Mouse (Mus musculus) heart, adult 2 months (tissue): ENCODE measurements at regions not wholly inside any gene's neighbourhood (a gene's known extent, or its start where the extent isn't known, plus 50 kb on each side); places are given as distances from the start of the nearest gene placed in this dataset.

Experiments
- DNase-seq, 2 experiments: peaks; one replicate each; pipeline ENCODE4 v3.0.0; 2021
- H3K27ac ChIP-seq: fragments of 200-600 bp; 2 replicates; pipeline ENCODE4 v1.8.1; 2022
- H3K27me3 ChIP-seq: fragments of 200-500 bp; 2 replicates; pipeline ENCODE4 v1.6.1; 2012; ENCODE audit warnings: mild to moderate bottlenecking, low read length, inconsistent platforms, mixed read lengths; ENCODE audit not compliant: control insufficient read depth, insufficient read depth
- H3K36me3 ChIP-seq: fragments of 200-500 bp; 2 replicates; pipeline ENCODE4 v1.6.1; 2012; ENCODE audit warnings: low read length, inconsistent platforms; ENCODE audit not compliant: control insufficient read depth, insufficient read depth
- H3K4me1 ChIP-seq: fragments of 200-500 bp; 2 replicates; pipeline ENCODE4 v1.6.1; 2011; ENCODE audit warnings: low read length; ENCODE audit not compliant: control insufficient read depth, insufficient read depth
- H3K4me3 ChIP-seq: fragments of 200-600 bp; 2 replicates; pipeline ENCODE4 v1.8.1; 2022
- H3K79me2 ChIP-seq: fragments of 200-500 bp; replicated peaks from 2 replicates; pipeline ENCODE4 v1.6.1; 2012; ENCODE audit warnings: mild to moderate bottlenecking, inconsistent platforms, low read length, moderate library complexity, mixed read lengths; ENCODE audit not compliant: control insufficient read depth, insufficient read depth
- H3K9ac ChIP-seq: fragments of 200-500 bp; 2 replicates; pipeline ENCODE4 v1.6.1; 2012; ENCODE audit warnings: low read depth, mild to moderate bottlenecking, control low read depth, inconsistent platforms, low read length, mixed read lengths
- CTCF ChIP-seq: fragments of 200-600 bp; IDR thresholded peaks from 2 replicates; pipeline ENCODE4 v1.8.1; 2022; ENCODE audit warnings: antibody characterized with exemption, mild to moderate bottlenecking, moderate library complexity
- EP300 ChIP-seq: fragments of 200-500 bp; IDR thresholded peaks from 2 replicates; pipeline ENCODE4 v1.6.1; 2011; ENCODE audit warnings: low read depth, low read length, control low read depth; ENCODE audit not compliant: insufficient read depth
- POLR2A ChIP-seq: fragments of 200-500 bp; IDR thresholded peaks from 2 replicates; pipeline ENCODE4 v1.6.1; 2011; ENCODE audit warnings: mild to moderate bottlenecking, low read depth, low read length, control low read depth; ENCODE audit not compliant: insufficient read depth
- WGBS: fragments of 180-500 bp; shearing (Covaris S2); methylation state at CpG from one replicate; pipeline ENCODE4 v1.1.7; 2018; 5-methylcytosine and 5-hydroxymethylcytosine counted together
- intact Hi-C: fragments of 180-260 bp; cut with DNase I; formaldehyde crosslinking; loops from one replicate; pipeline ENCODE4 v1.15.1; 2025

DNA sequence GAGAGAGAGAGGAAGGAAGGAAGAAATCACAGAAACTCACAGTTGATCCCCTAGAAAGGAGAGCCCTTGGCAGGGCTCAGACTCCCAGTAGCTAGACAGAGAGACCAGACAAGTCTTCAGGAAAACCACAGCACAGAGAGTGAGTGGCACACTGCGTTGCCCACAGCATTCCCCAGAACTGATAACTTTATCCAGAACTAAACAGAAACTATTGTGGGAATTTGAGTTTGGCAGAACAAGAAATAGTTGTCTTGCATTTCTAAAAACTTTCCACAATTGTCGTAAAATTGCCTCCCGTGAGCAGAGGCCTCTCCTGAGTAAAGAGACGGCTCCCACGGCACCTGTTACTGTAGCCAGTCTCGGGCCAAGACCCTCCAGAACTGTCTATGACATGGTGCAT lies 178.1 kb downstream of the Setd4 start:
- H3K4me1 ChIP-seq = peaks cover 1% of the 10 kb centered on the region; the same call in 1 of the 2 replicates

DNA sequence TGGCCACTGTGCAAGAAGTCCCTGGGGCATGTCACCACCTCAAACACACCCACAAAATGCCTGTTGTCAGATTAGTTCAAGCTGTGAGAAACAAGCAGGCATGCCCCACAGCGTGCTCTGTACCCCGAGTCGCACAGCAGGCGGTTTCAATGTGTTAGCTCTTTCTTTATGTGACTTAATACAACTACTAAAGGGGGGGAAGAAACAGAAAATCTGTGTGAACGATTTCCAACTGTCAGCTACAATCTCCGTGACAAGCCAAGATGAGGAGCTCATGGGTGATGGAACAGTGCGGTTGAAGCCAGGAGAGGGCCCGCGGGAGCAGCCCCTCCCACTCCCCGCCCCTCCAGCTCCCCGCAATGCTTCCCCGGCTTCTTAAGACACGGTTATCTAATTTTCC lies 180.7 kb downstream of the Setd4 start:
- no peak overlapping the region for H3K9ac ChIP-seq
- H3K36me3 ChIP-seq = no peaks in the 10 kb centered on the region
- no peak for TF ChIP-seq POLR2A
- TF ChIP-seq EP300 = no peak
- TF ChIP-seq CTCF = no peak
- H3K27ac ChIP-seq = no peak overlapping the region
- no peaks in the 10 kb centered on the region for H3K79me2 ChIP-seq
- H3K27me3 ChIP-seq = no peaks in the 10 kb centered on the region; the same call in 1 of the 2 replicates
- no peak overlapping the region for H3K4me3 ChIP-seq
- no peak for DNase-seq
- intact Hi-C loops = no loop called here
- H3K4me1 ChIP-seq = peaks cover 1% of the 10 kb centered on the region; the same call in 1 of the 2 replicates
- 13% methylated on average over 13 of the region's 13 CpGs for WGBS

More for the DNA sequence above, 178.1 kb downstream of the Setd4 start:
- no peaks in the 10 kb centered on the region for H3K79me2 ChIP-seq
- H3K4me3 ChIP-seq = no peak overlapping the region
- TF ChIP-seq CTCF (no peak), EP300 (no peak), POLR2A (no peak)
- no peak overlapping the region for H3K9ac ChIP-seq
- intact Hi-C loops = no loop called here
- no peaks in the 10 kb centered on the region for H3K27me3 ChIP-seq
- WGBS = 76% methylated on average over 6 of the region's 6 CpGs
- DNase-seq = no peak
- H3K36me3 ChIP-seq = no peaks in the 10 kb centered on the region
- no peak overlapping the region for H3K27ac ChIP-seq

DNA sequence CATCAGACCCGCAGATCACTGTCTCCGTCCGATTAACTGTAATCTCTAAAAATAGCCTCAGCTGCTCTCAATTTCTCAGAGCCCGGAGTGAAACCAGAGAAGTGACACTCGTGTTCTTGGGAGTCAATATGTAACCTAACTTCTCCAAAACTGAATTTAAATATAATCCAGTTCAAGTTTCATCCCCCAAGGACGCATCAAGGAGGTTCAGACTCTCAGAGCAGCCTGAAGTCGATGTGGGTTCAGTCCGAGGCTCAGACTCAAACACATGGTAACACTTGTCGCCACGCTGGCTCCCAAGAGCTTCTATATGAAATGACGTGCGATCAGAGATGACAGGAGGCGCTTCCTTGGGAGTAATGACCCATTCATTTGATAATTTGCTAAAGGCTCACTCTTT lies 181.6 kb downstream of the Setd4 start:
- Histone ChIP-seq H3K4me3 (no peak overlapping the region), H3K79me2 (no peaks in the 10 kb centered on the region), H3K27me3 (no peaks in the 10 kb centered on the region; the same call in 1 of the 2 replicates), H3K4me1 (peaks cover 1% of the 10 kb centered on the region; the same call in 1 of the 2 replicates), H3K36me3 (no peaks in the 10 kb centered on the region), H3K9ac (no peak overlapping the region), H3K27ac (no peak overlapping the region)
- intact Hi-C loops = no loop called here
- WGBS = 61% methylated on average over 13 of the region's 13 CpGs
- no peak for DNase-seq
- TF ChIP-seq CTCF (no peak), POLR2A (no peak), EP300 (no peak)

DNA sequence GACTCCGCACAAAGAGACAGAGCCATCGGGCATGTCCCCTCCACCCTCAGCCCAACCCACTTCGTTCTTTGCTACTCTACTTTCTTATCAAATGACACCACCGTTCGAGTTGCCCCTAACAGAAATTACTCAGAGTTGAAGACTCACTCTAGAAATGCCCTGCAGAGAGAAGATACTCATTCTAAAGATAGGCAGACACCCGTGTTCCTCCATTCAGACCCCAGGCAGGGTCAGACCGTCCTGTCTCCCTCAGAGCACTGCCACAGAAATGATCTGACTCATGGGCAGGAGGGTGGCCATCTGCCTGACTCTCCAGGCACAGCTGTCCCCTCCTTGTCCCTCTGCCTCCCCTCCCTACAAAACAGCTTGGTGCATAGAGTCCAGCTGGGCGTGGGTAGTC lies 185.6 kb downstream of the Setd4 start:
- WGBS = 72% methylated on average over 8 of the region's 8 CpGs
- H3K27ac ChIP-seq = no peak overlapping the region
- H3K79me2 ChIP-seq = no peaks in the 10 kb centered on the region
- TF ChIP-seq CTCF = no peak
- TF ChIP-seq POLR2A = no peak
- TF ChIP-seq EP300 = no peak
- H3K9ac ChIP-seq = no peak overlapping the region
- no peak overlapping the region for H3K4me3 ChIP-seq
- intact Hi-C loops = no loop called here
- no peaks in the 10 kb centered on the region; the same call in 1 of the 2 replicates for H3K27me3 ChIP-seq
- DNase-seq = no peak
- H3K36me3 ChIP-seq = no peaks in the 10 kb centered on the region
- H3K4me1 ChIP-seq = no peaks in the 10 kb centered on the region

DNA sequence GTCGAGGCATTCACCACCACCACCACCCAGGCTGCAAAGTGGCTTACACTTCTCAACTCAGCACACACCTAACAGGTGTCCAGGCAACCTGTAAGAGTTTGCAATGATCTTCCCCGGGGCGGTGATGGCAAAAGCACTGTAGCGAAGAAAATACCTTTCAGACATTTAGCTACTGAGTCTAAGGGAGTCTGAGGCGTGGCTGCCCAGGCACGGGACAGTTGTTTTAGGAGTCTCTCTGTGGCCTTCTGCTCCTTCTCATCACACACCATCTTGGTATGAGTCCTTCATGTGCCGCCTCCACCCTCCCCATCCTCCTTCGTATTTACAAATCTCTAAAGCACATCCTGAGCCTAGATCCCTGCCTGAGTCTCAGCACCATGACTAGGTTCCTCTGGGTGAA lies 186.0 kb downstream of the Setd4 start:
- WGBS = 85% methylated on average over 8 of the region's 8 CpGs
- H3K9ac ChIP-seq = no peak overlapping the region
- TF ChIP-seq EP300 (no peak), POLR2A (no peak)
- H3K4me3 ChIP-seq = no peak overlapping the region
- DNase-seq = no peak
- H3K27ac ChIP-seq = no peak overlapping the region
- no peaks in the 10 kb centered on the region for H3K79me2 ChIP-seq
- no peaks in the 10 kb centered on the region for H3K4me1 ChIP-seq
- intact Hi-C loops = no loop called here
- no peaks in the 10 kb centered on the region; the same call in 1 of the 2 replicates for H3K27me3 ChIP-seq
- no peaks in the 10 kb centered on the region for H3K36me3 ChIP-seq

DNA sequence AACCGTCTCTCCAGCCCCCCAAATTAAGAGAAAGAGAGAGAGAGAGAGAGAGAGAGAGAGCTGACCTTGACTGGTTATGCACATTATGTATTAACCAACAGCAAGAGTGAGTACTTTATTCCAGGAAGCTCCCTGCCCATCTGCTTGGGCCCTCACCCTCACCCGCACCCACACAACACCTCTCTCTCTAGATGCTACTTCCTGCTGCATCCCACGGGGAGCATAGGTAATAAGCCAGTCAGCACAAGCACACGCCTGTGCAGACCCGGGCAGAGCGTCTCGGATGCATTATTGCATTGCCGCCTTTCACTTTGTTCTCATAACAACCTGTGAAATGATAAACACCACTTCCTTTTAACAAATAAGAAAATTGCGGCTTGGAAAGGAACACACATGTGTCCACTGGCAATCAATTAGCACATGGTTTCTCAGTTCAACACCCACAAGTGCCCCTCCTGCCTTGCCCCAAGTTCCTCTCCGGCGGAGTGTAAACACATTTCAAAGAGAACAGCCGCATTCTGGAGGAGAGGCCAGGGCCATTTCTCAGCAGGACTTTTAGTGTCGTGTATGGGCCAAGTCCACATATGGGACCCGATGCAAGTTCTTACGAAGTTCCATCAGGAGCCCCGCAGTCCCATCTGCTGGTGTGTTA lies 211.7 kb downstream of the Setd4 start:
- H3K4me1 ChIP-seq = no peaks in the 10 kb centered on the region
- intact Hi-C loops = no loop called here
- no peaks in the 10 kb centered on the region for H3K36me3 ChIP-seq
- no peaks in the 10 kb centered on the region for H3K79me2 ChIP-seq
- no peak overlapping the region for H3K4me3 ChIP-seq
- no peak for DNase-seq
- H3K27me3 ChIP-seq = no peaks in the 10 kb centered on the region
- H3K9ac ChIP-seq = no peak overlapping the region
- H3K27ac ChIP-seq = no peak overlapping the region
- 79% methylated on average over 16 of the region's 16 CpGs for WGBS
- TF ChIP-seq EP300 (no peak), CTCF (no peak), POLR2A (no peak)
